Mouse (Mus musculus) liver, embryonic 14 days (tissue): ENCODE data around the gene Dmrt3. TPM values are rescaled to one million over a fixed set of nuclear protein-coding genes. Genes with fewer than 3 reads are reported as not detected.

Experiments used
- polyA plus RNA-seq: library from polyadenylated mRNA; depleted of rRNA; stranded (reverse); fragments of >200 nt; gene quantifications from 2 replicates; pipeline ENCODE4 v1.2.3, GENCODE M21; 2012; rRNA removed

Dmrt3 gene
- polyA plus RNA-seq = not detected in 2 replicates

GRCm38 (mm10) chr19:25610015-25610410 is at the start of gene Dmrt3:
Dmrt3 (plus strand) TSS chr19:25610301.

GRCm38 (mm10) chr19:25672101-25672950 is 62.2 kb downstream of the Dmrt3 start, which contains the start of gene Dmrt2:
Dmrt2 (plus strand) TSS chr19:25672411.

Other genes starting within 250 kb of the Dmrt3 start
- 0.01 TPM in 1 of 2 replicates, not detected in the other for gene Dmrt1, start 104.7 kb upstream of the Dmrt3 start, polyA plus RNA-seq
- 0.42 and 0.43 TPM in 2 replicates for gene Dmrt2, start 62.1 kb downstream of the Dmrt3 start, polyA plus RNA-seq